Mouse (Mus musculus) MEL (cell line): ENCODE data around the gene Nfyb. TPM values are rescaled to one million over a fixed set of nuclear protein-coding genes. Genes with fewer than 3 reads are reported as not detected.

ENCODE experiments used
- DNase-seq: peaks from one replicate; pipeline ENCODE4 v3.0.0; 2011; ENCODE audit warnings: low read depth, low spot score
- H3K27ac ChIP-seq: 2 replicates; pipeline ENCODE4 v1.5.1; 2012; ENCODE audit warnings: low read depth, mild to moderate bottlenecking, control low read depth, low read length, moderate library complexity; ENCODE audit not compliant: control insufficient read depth
- H3K27me3 ChIP-seq, 2 experiments: fragments of 150-350 bp in 1 of 2; sonication (generic) in 1 of 2; 2 replicates each; pipeline ENCODE4 v1.6.1; 2012; ENCODE audit warnings: low read length in 2 of 2, mild to moderate bottlenecking in 2 of 2, improper control_type of control experiment in 1 of 2, moderate library complexity in 1 of 2; ENCODE audit not compliant: insufficient read depth in 2 of 2, control insufficient read depth in 1 of 2
- H3K36me3 ChIP-seq, 2 experiments: 2 replicates each; pipeline ENCODE4 v1.6.1; 2012 to 2014; ENCODE audit warnings: low read length in 2 of 2, improper control_type of control experiment in 1 of 2, inconsistent platforms in 1 of 2, mild to moderate bottlenecking in 1 of 2; ENCODE audit not compliant: insufficient read depth in 2 of 2, control insufficient read depth in 1 of 2
- H3K4me1 ChIP-seq, 2 experiments: fragments of 150-350 bp in 1 of 2; sonication (generic) in 1 of 2; 2 replicates each; pipeline ENCODE4 v1.6.1; 2012; ENCODE audit warnings: low read length in 2 of 2, improper control_type of control experiment in 1 of 2, mild to moderate bottlenecking in 1 of 2; ENCODE audit not compliant: insufficient read depth in 2 of 2, control insufficient read depth in 1 of 2
- H3K4me3 ChIP-seq, 2 experiments: fragments of 150-350 bp in 1 of 2; sonication (generic) in 1 of 2; 2 replicates each; pipeline ENCODE4 v1.5.1; 2012; ENCODE audit warnings: low read depth in 2 of 2, low read length in 2 of 2, mild to moderate bottlenecking in 2 of 2, moderate library complexity in 2 of 2, control low read depth in 1 of 2, improper control_type of control experiment in 1 of 2; ENCODE audit not compliant: control insufficient read depth in 1 of 2, insufficient read depth in 1 of 2
- H3K79me2 ChIP-seq: 2 replicates; pipeline ENCODE4 v1.6.1; 2012; ENCODE audit warnings: mild to moderate bottlenecking, low read length, moderate library complexity; ENCODE audit not compliant: control insufficient read depth, poor library complexity, insufficient read depth
- H3K9ac ChIP-seq: 2 replicates; pipeline ENCODE4 v1.6.1; 2012; ENCODE audit warnings: low read depth, mild to moderate bottlenecking, control low read depth, low read length, moderate library complexity; ENCODE audit not compliant: control insufficient read depth, poor library complexity, severe bottlenecking
- H3K9me3 ChIP-seq: fragments of 150-350 bp; sonication (generic); replicated peaks from 2 replicates; pipeline ENCODE4 v1.6.1; 2012; ENCODE audit warnings: mild to moderate bottlenecking, low read length, improper control_type of control experiment, moderate library complexity; ENCODE audit not compliant: insufficient read depth
- BHLHE40 ChIP-seq: IDR thresholded peaks from 2 replicates; pipeline ENCODE4 v1.6.1; 2012; ENCODE audit warnings: low read depth, mild to moderate bottlenecking, inconsistent platforms, low read length, improper control_type of control experiment, borderline replicate concordance
- CTCF ChIP-seq, 3 experiments: IDR thresholded peaks in 2 of 3; conservative IDR thresholded peaks in 1 of 3; 2 replicates each; pipeline ENCODE4 v1.5.1; 2011 to 2012; ENCODE audit warnings: low read length in 3 of 3, low read depth in 2 of 3, mild to moderate bottlenecking in 2 of 3, improper control_type of control experiment in 1 of 3, inconsistent platforms in 1 of 3, mixed read lengths in 1 of 3, moderate library complexity in 1 of 3; ENCODE audit not compliant: control insufficient read depth in 1 of 3, insufficient read depth in 1 of 3, poor library complexity in 1 of 3, severe bottlenecking in 1 of 3
- E2F4 ChIP-seq: IDR thresholded peaks from 2 replicates; pipeline ENCODE4 v1.6.1; 2011; ENCODE audit warnings: low read depth, low read length, improper control_type of control experiment, borderline replicate concordance
- ELF1 ChIP-seq: IDR thresholded peaks from 2 replicates; pipeline ENCODE4 v1.6.1; 2014; ENCODE audit warnings: low read depth, mild to moderate bottlenecking, inconsistent platforms, low read length, improper control_type of control experiment, moderate library complexity
- ETS1 ChIP-seq: IDR thresholded peaks from 2 replicates; pipeline ENCODE4 v1.6.1; 2012; ENCODE audit warnings: low read depth, mild to moderate bottlenecking, inconsistent platforms, low read length, improper control_type of control experiment, moderate library complexity
- GABPA ChIP-seq: IDR thresholded peaks from 2 replicates; pipeline ENCODE4 v1.6.1; 2012; ENCODE audit warnings: low read depth, mild to moderate bottlenecking, inconsistent platforms, low read length, improper control_type of control experiment, moderate library complexity
- GATA1 ChIP-seq: IDR thresholded peaks from 2 replicates; pipeline ENCODE4 v1.6.1; 2011; ENCODE audit warnings: low read depth, low read length, improper control_type of control experiment
- JUND ChIP-seq: IDR thresholded peaks from 2 replicates; pipeline ENCODE4 v1.6.1; 2011; ENCODE audit warnings: low read depth, mild to moderate bottlenecking, improper control_type of control experiment, low read length
- KAT2A ChIP-seq: conservative IDR thresholded peaks from 2 replicates; pipeline ENCODE4 v1.6.1; 2012; ENCODE audit warnings: low read depth, low read length, improper control_type of control experiment, inconsistent platforms
- MAFK ChIP-seq: IDR thresholded peaks from 2 replicates; pipeline ENCODE4 v1.6.1; 2011; ENCODE audit warnings: low read depth, mild to moderate bottlenecking, low read length, improper control_type of control experiment, borderline replicate concordance
- MAZ ChIP-seq: IDR thresholded peaks from 2 replicates; pipeline ENCODE4 v1.6.1; 2012; ENCODE audit warnings: low read depth, mild to moderate bottlenecking, inconsistent platforms, low read length, improper control_type of control experiment
- MYB ChIP-seq: IDR thresholded peaks from 2 replicates; pipeline ENCODE4 v1.6.1; 2011; ENCODE audit warnings: mild to moderate bottlenecking, low read depth, low read length, improper control_type of control experiment
- NRF1 ChIP-seq: IDR thresholded peaks from 2 replicates; pipeline ENCODE4 v1.6.1; 2014; ENCODE audit warnings: low read depth, mild to moderate bottlenecking, inconsistent platforms, low read length, improper control_type of control experiment, moderate library complexity; ENCODE audit not compliant: poor library complexity, insufficient read depth, severe bottlenecking
- POLR2A ChIP-seq, 2 experiments: IDR thresholded peaks; 2 replicates each; pipeline ENCODE4 v1.6.1; 2011 to 2012; ENCODE audit warnings: low read length in 2 of 2, mild to moderate bottlenecking in 2 of 2, control low read depth in 1 of 2, improper control_type of control experiment in 1 of 2, low read depth in 1 of 2, moderate library complexity in 1 of 2; ENCODE audit not compliant: control insufficient read depth in 1 of 2, insufficient read depth in 1 of 2, poor library complexity in 1 of 2
- POLR2AphosphoS2 ChIP-seq: IDR thresholded peaks from 2 replicates; pipeline ENCODE4 v1.6.1; 2011; ENCODE audit warnings: low read length, improper control_type of control experiment
- POLR2AphosphoS5 ChIP-seq: IDR thresholded peaks from 2 replicates; pipeline ENCODE4 v1.6.1; 2012; ENCODE audit warnings: low read depth, borderline replicate concordance, mild to moderate bottlenecking, inconsistent platforms, low read length, moderate library complexity, mixed read lengths
- SIN3A ChIP-seq: IDR thresholded peaks from 2 replicates; pipeline ENCODE4 v1.6.1; 2012; ENCODE audit warnings: low read length, improper control_type of control experiment, inconsistent platforms
- SMC3 ChIP-seq: IDR thresholded peaks from 2 replicates; pipeline ENCODE4 v1.6.1; 2011; ENCODE audit warnings: low read depth, low read length, improper control_type of control experiment
- TAL1 ChIP-seq: IDR thresholded peaks from 2 replicates; pipeline ENCODE4 v1.6.1; 2012; ENCODE audit warnings: mild to moderate bottlenecking, inconsistent platforms, low read length, moderate library complexity, mixed read lengths
- TBP ChIP-seq: IDR thresholded peaks from 2 replicates; pipeline ENCODE4 v1.8.0; 2011; ENCODE audit warnings: low read depth, low read length, improper control_type of control experiment
- TCF12 ChIP-seq: IDR thresholded peaks from 2 replicates; pipeline ENCODE4 v1.6.1; 2014; ENCODE audit warnings: low read depth, mild to moderate bottlenecking, inconsistent platforms, low read length, improper control_type of control experiment, moderate library complexity
- USF1 ChIP-seq: IDR thresholded peaks from 2 replicates; pipeline ENCODE4 v1.6.1; 2014; ENCODE audit warnings: low read depth, mild to moderate bottlenecking, inconsistent platforms, low read length, improper control_type of control experiment, moderate library complexity
- ZC3H11A ChIP-seq: IDR thresholded peaks from 2 replicates; pipeline ENCODE4 v1.6.1; 2012; ENCODE audit warnings: low read depth, mild to moderate bottlenecking, inconsistent platforms, low read length, improper control_type of control experiment
- ZKSCAN1 ChIP-seq: IDR thresholded peaks from 2 replicates; pipeline ENCODE4 v1.6.1; 2012; ENCODE audit warnings: low read depth, mild to moderate bottlenecking, inconsistent platforms, low read length, improper control_type of control experiment, moderate library complexity
- ZMIZ1 ChIP-seq: IDR thresholded peaks from 2 replicates; pipeline ENCODE4 v1.6.1; 2012; ENCODE audit warnings: low read depth, mild to moderate bottlenecking, inconsistent platforms, low read length, improper control_type of control experiment, moderate library complexity
- polyA plus RNA-seq, 2 experiments: library from polyadenylated mRNA; stranded (reverse) in 1 of 2; unstranded in 1 of 2; fragments of >175 nt in 1 of 2; fragments of >200 nt in 1 of 2; gene quantifications; 2 replicates each; pipeline versions ENCODE4 v1.2.1 to v1.2.4; 2012; ENCODE audit warnings: low replicate concordance in 2 of 2, low read depth in 1 of 2; ENCODE audit not compliant: insufficient read length in 2 of 2, insufficient read depth in 1 of 2, missing spikeins in 1 of 2
- total RNA-seq: library from RNA; depleted of rRNA; stranded (reverse); fragments of 300-350 nt; gene quantifications from 2 replicates; pipeline ENCODE4 v1.2.3, GENCODE M21; 2012

Nfyb gene
- total and polyA plus RNA-seq, 3 experiments, result 32.6 to 38.3 TPM; not detected in 1

DNA sequence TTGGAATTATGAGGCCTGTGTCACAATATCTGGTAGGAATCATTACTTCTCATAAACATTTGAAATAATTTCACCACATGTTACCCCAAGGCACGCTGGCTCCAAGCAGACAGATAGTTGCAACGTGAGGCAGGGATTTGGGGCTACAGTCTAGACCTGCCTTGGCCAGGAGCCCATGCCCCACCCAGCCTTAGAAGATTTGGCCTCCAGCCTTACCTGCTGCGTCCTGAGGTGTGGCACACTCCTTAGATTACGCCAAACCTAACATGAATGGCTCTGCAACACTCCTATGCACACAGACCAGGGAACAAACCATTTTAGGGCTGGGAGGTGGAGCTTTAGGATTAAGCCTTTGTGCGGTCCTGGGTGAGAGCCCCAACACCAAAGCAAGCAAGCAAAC, 36.1 kb upstream of the Nfyb start:
- Histone ChIP-seq H3K9me3 (no peaks in the 10 kb centered on the region), H3K4me1 (peaks cover 6 to 11% of the 10 kb centered on the region in 2 experiments), H3K9ac (no peak overlapping the region), H3K36me3 (peaks cover 0 to 5% of the 10 kb centered on the region in 2 experiments; a peak in 2 of 4 replicates), H3K27ac (no peak overlapping the region), H3K4me3 (no peak overlapping the region), H3K27me3 (no peaks in the 10 kb centered on the region), H3K79me2 (no peaks in the 10 kb centered on the region)
- TF ChIP-seq E2F4 (no peak), POLR2AphosphoS2 (no peak), BHLHE40 (no peak)
- DNase-seq, result no peak

DNA sequence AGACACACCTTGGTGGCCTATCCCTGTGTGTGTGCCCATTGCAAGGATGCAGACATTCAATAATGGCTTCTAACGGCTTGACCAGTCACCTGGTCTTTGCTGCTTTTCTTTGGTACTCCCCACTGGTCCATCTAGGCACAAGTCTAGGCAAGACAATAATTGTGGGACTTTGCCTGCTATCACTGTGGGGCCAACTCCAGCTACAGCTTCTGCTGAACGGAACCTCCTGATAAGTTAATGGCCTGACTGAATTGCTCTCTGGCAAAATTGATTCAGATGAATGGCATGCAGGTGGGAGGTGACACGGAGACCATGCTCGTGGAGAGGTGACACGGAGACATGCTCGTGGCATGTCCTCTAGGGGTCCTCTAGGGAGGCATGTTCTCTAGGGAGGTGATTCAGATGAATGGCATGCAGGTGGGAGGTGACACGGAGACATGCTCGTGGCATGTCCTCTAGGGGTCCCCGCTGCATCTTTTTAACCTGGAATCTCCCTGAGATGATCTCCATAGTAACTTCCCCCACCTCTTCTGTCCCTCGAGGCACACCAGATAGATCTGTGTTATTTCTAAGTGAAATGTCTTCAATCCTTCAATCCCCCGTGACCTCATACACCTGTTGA, 34.5 kb upstream of the Nfyb start:
- no peak overlapping the region for H3K4me3 ChIP-seq
- peaks cover 6 to 11% of the 10 kb centered on the region in 2 experiments for H3K4me1 ChIP-seq
- H3K79me2 ChIP-seq, result no peaks in the 10 kb centered on the region
- H3K9ac ChIP-seq, result no peak overlapping the region
- no peaks in the 10 kb centered on the region for H3K9me3 ChIP-seq
- H3K27me3 ChIP-seq, result no peaks in the 10 kb centered on the region
- no peak for DNase-seq
- H3K27ac ChIP-seq, result no peak overlapping the region
- TF ChIP-seq ZMIZ1 (no peak), CTCF (IDR thresholded peaks at IDR 0.05 in 2 of 3, conservative IDR thresholded peaks at IDR 0.05 in 1 of 3; ENCODE audit: control insufficient read depth in 1 of 3, insufficient read depth in 1 of 3, low read depth in 2 of 3, low read length in 3 of 3, poor library complexity in 1 of 3, severe bottlenecking in 1 of 3) (peak; percentile 6 to 35 (median 32); a peak in 4 of 6 replicates), GABPA (no peak), GATA1 (no peak)
- TF ChIP-seq, all 39 proteins: peak for 1
- peaks cover 0 to 5% of the 10 kb centered on the region in 2 experiments; a peak in 2 of 4 replicates for H3K36me3 ChIP-seq

- Histone ChIP-seq H3K27ac (peak overlapping the region; percentile 70), H3K27me3 (no peaks in the 10 kb centered on the region), H3K4me3 (peak overlapping the region in 1 of 2 experiments; percentile 54; a peak in 3 of 4 replicates), H3K9ac (peak overlapping the region; percentile 63; the same call in 1 of the 2 replicates), H3K79me2 (no peaks in the 10 kb centered on the region), H3K36me3 (peaks cover 0 to 5% of the 10 kb centered on the region in 2 experiments; a peak in 2 of 4 replicates)
- no peak for DNase-seq
- TF ChIP-seq TBP, result no peak
- no peak for TF ChIP-seq ZKSCAN1
- TF ChIP-seq MAZ, result no peak
- no peak for TF ChIP-seq POLR2A (IDR thresholded peaks at IDR 0.05; ENCODE audit: control insufficient read depth in 1 of 2, insufficient read depth in 1 of 2, low read depth in 1 of 2, low read length in 2 of 2, poor library complexity in 1 of 2)
- no peak for TF ChIP-seq ETS1
- no peak for TF ChIP-seq SIN3A
- no peak for TF ChIP-seq CTCF (IDR thresholded peaks at IDR 0.05 in 2 of 3, conservative IDR thresholded peaks at IDR 0.05 in 1 of 3; ENCODE audit: control insufficient read depth in 1 of 3, insufficient read depth in 1 of 3, low read depth in 2 of 3, low read length in 3 of 3, poor library complexity in 1 of 3, severe bottlenecking in 1 of 3)
- no peak for TF ChIP-seq ZC3H11A
- no peak for TF ChIP-seq JUND
- no peak for TF ChIP-seq POLR2AphosphoS5
- no peak for TF ChIP-seq USF1
- TF ChIP-seq MYB, result no peak
- TF ChIP-seq NRF1, result no peak
- TF ChIP-seq KAT2A, result no peak
- no peak for TF ChIP-seq GATA1
- TF ChIP-seq ELF1, result no peak
- no peak for TF ChIP-seq TAL1
- no peak; the same call in 1 of the 2 replicates for TF ChIP-seq SMC3
- TF ChIP-seq TCF12, result no peak
- no peak for TF ChIP-seq MAFK
- TF ChIP-seq, all 39 proteins: peak for 0
- H3K9me3 ChIP-seq, result no peaks in the 10 kb centered on the region
- H3K4me1 ChIP-seq, result peaks cover 6 to 11% of the 10 kb centered on the region in 2 experiments
Observed at GRCm38 (mm10) chr10:82797119-82797491, 33.2 kb upstream of the Nfyb start.
